In genomic region chr15:83166642-83167041, GRCm38 (mm10) we compare ENCODE assay signal across 9 mouse cellular contexts. TPM values are rescaled to one million over a fixed set of nuclear protein-coding genes. Genes with fewer than 3 reads are reported as not detected.
A peak's percentile ranks its signal among the peaks of the same experiment; 100 is the strongest.
DNase-seq lines count a peak whose midpoint lies in the region; ATAC-seq and TF ChIP-seq lines count a peak whose summit lies in the region.
"Had no signal": no experiment of that assay in that cellular context is flagged by ENCODE, and none has a peak within 500 bp of the region (broad histone marks: within the 10 kb centered on the region; RNA-seq: fewer than 3 reads in every experiment).

No protein-coding gene starts in this region.

- H3K27ac ChIP-seq in cerebellum, adult 2 months (ENCODE audit: insufficient read depth, low read length), result no peak overlapping the region
- peak overlapping the region; percentile 45; the same call in 1 of the 2 replicates for H3K27ac ChIP-seq in heart, embryonic 15.5 days
- H3K27ac ChIP-seq in lung, postnatal 0 days (ENCODE audit: low read length), result peak overlapping the region; percentile 63
- no peak overlapping the region for H3K27ac ChIP-seq in forebrain, embryonic 15.5 days (replicated peaks)
- H3K27ac ChIP-seq: midbrain, embryonic 12.5 days had no signal

- ATAC-seq in heart, embryonic 15.5 days (replicated peaks; ENCODE audit: insufficient number of reproducible peaks, insufficient read depth, low FRiP score, low read depth), result no peak
- ATAC-seq in lung, postnatal 0 days, result peak; percentile 18
- no peak for ATAC-seq in forebrain, embryonic 15.5 days (replicated peaks)

- TF ChIP-seq POLR2A in cerebellum, adult 2 months (IDR thresholded peaks at IDR 0.05; ENCODE audit: borderline replicate concordance, insufficient read depth, low read length), result no peak

- no peak for TF ChIP-seq CTCF in cerebellum, adult 2 months (IDR thresholded peaks at IDR 0.05; ENCODE audit: borderline replicate concordance, insufficient read depth, low read depth, low read length)
- TF ChIP-seq CTCF in lung, postnatal 0 days (IDR thresholded peaks at IDR 0.05), result no peak

- no peak overlapping the region for H3K4me2 ChIP-seq in heart, embryonic 15.5 days
- no peak overlapping the region for H3K4me2 ChIP-seq in lung, postnatal 0 days (replicated peaks; ENCODE audit: low read depth, low read length)
- H3K4me2 ChIP-seq in forebrain, embryonic 15.5 days (replicated peaks), result no peak overlapping the region
- H3K4me2 ChIP-seq: midbrain, embryonic 12.5 days had no signal

- H3K4me1 ChIP-seq in cerebellum, adult 2 months (ENCODE audit: control insufficient read depth, insufficient read depth, low read length), result peaks cover 38% of the 10 kb centered on the region
- H3K4me1 ChIP-seq in heart, embryonic 15.5 days (replicated peaks), result peaks cover 50% of the 10 kb centered on the region
- peaks cover 33% of the 10 kb centered on the region for H3K4me1 ChIP-seq in lung, postnatal 0 days (ENCODE audit: insufficient read depth, low read depth, low read length)
- peaks cover 16% of the 10 kb centered on the region for H3K4me1 ChIP-seq in forebrain, embryonic 15.5 days

- no peak for TF ChIP-seq EP300 in lung, postnatal 0 days (IDR thresholded peaks at IDR 0.05)

- H3K4me3 ChIP-seq in cerebellum, adult 2 months (replicated peaks; ENCODE audit: insufficient read depth, low read depth, low read length), result no peak overlapping the region
- H3K4me3 ChIP-seq in heart, embryonic 15.5 days, result no peak overlapping the region
- H3K4me3 ChIP-seq in lung, postnatal 0 days (ENCODE audit: low read depth, low read length), result no peak overlapping the region
- no peak overlapping the region for H3K4me3 ChIP-seq in forebrain, embryonic 15.5 days
- H3K4me3 ChIP-seq: midbrain, embryonic 12.5 days had no signal

- H3K9ac ChIP-seq in heart, embryonic 15.5 days, result no peak overlapping the region
- no peak overlapping the region for H3K9ac ChIP-seq in lung, postnatal 0 days (replicated peaks; ENCODE audit: low read depth)
- H3K9ac ChIP-seq in forebrain, embryonic 15.5 days (replicated peaks), result no peak overlapping the region
- H3K9ac ChIP-seq: midbrain, embryonic 12.5 days had no signal

- H3K9me3 ChIP-seq in heart, embryonic 15.5 days (replicated peaks), result no peaks in the 10 kb centered on the region
- H3K9me3 ChIP-seq in lung, postnatal 0 days (ENCODE audit: low read length), result no peaks in the 10 kb centered on the region
- no peaks in the 10 kb centered on the region for H3K9me3 ChIP-seq in forebrain, embryonic 15.5 days
- H3K9me3 ChIP-seq: midbrain, embryonic 12.5 days had no signal

- DNase-seq in cerebellum, adult 2 months, result peak; percentile 28 to 41
- no peak for DNase-seq in cerebellum, adult 11 months
- peak; percentile 56 to 61 for DNase-seq in right cerebral cortex, postnatal 10 days (ENCODE audit: low spot score in 2 of 2)
- DNase-seq in right cerebral cortex, adult 2 months (ENCODE audit: low spot score in 2 of 2), result no peak
- DNase-seq in lung, postnatal 0 days (ENCODE audit: low spot score), result peak; percentile 43
- DNase-seq in right cerebral cortex, postnatal 14 days, result no peak

- 59% methylated on average over 3 of the region's 3 CpGs for WGBS in cerebellum, adult 2 months
- WGBS in heart, embryonic 15.5 days, result 66% methylated on average over 3 of the region's 3 CpGs
- 41% methylated on average over 3 of the region's 3 CpGs for WGBS in lung, postnatal 0 days
- 83% methylated on average over 3 of the region's 3 CpGs for WGBS in forebrain, embryonic 15.5 days

- H3K27me3 ChIP-seq in cerebellum, adult 2 months (ENCODE audit: control insufficient read depth, insufficient read depth, low read length), result no peaks in the 10 kb centered on the region
- H3K27me3 ChIP-seq in heart, embryonic 15.5 days, result no peaks in the 10 kb centered on the region
- no peaks in the 10 kb centered on the region for H3K27me3 ChIP-seq in lung, postnatal 0 days (replicated peaks; ENCODE audit: insufficient read depth, low read length)
- H3K27me3 ChIP-seq in forebrain, embryonic 15.5 days, result no peaks in the 10 kb centered on the region
- H3K27me3 ChIP-seq: midbrain, embryonic 12.5 days had no signal

- peaks cover 5% of the 10 kb centered on the region for H3K36me3 ChIP-seq in heart, embryonic 15.5 days
- H3K36me3 ChIP-seq in lung, postnatal 0 days (ENCODE audit: insufficient read depth, low read length), result peaks cover 8% of the 10 kb centered on the region
- no peaks in the 10 kb centered on the region for H3K36me3 ChIP-seq in forebrain, embryonic 15.5 days

RNA-seq across cellular contexts. Expression of gene Cyb5r3, which starts 5.8 kb away (rescaled TPM):
- 63.5 and 68.6 TPM in 2 replicates for polyA plus RNA-seq in cerebellum, adult 2 months (2012; rRNA removed)
- polyA plus RNA-seq in heart, embryonic 15.5 days (2015; fragmentation: Nextera tagmentation; extraction: Ambion mirVana), result 114 and 155 TPM in 2 replicates
- polyA plus RNA-seq in lung, postnatal 0 days (2015; fragmentation: Nextera tagmentation; extraction: Ambion mirVana), result 170 and 183 TPM in 2 replicates
- 85.3 and 92.8 TPM in 2 replicates for polyA plus RNA-seq in forebrain, embryonic 15.5 days (2015; fragmentation: Nextera tagmentation; extraction: Ambion mirVana)

RNA-seq across cellular contexts. Expression of gene Poldip3, which starts 17.5 kb away (rescaled TPM):
- 73.3 and 74.1 TPM in 2 replicates for polyA plus RNA-seq in cerebellum, adult 2 months (2012; rRNA removed)
- polyA plus RNA-seq in heart, embryonic 15.5 days (2015; fragmentation: Nextera tagmentation; extraction: Ambion mirVana), result 59.0 and 83.2 TPM in 2 replicates
- polyA plus RNA-seq in lung, postnatal 0 days (2015; fragmentation: Nextera tagmentation; extraction: Ambion mirVana), result 77.0 and 78.8 TPM in 2 replicates
- 157 and 159 TPM in 2 replicates for polyA plus RNA-seq in forebrain, embryonic 15.5 days (2015; fragmentation: Nextera tagmentation; extraction: Ambion mirVana)

RNA-seq across cellular contexts. Expression of gene Rrp7a, which starts 44.0 kb away (rescaled TPM):
- polyA plus RNA-seq in cerebellum, adult 2 months (2012; rRNA removed), result 109 and 114 TPM in 2 replicates
- polyA plus RNA-seq in heart, embryonic 15.5 days (2015; fragmentation: Nextera tagmentation; extraction: Ambion mirVana), result 35.0 and 42.6 TPM in 2 replicates
- polyA plus RNA-seq in lung, postnatal 0 days (2015; fragmentation: Nextera tagmentation; extraction: Ambion mirVana), result 38.2 and 40.2 TPM in 2 replicates
- 72.4 and 72.9 TPM in 2 replicates for polyA plus RNA-seq in forebrain, embryonic 15.5 days (2015; fragmentation: Nextera tagmentation; extraction: Ambion mirVana)

Comparison
In these comparisons a context has a peak if more than half of its experiments do, and no peak if none do; other contexts are left out.
1. DNase-seq: peak in cerebellum, adult 2 months (2 of 2), right cerebral cortex, postnatal 10 days (2 of 2) and lung, postnatal 0 days (single experiment); none in cerebellum, adult 11 months (single experiment), right cerebral cortex, adult 2 months (0 of 2) and right cerebral cortex, postnatal 14 days (single experiment).
2. H3K27ac ChIP-seq: peak in heart, embryonic 15.5 days (single experiment) and lung, postnatal 0 days (single experiment); none in cerebellum, adult 2 months (single experiment) and forebrain, embryonic 15.5 days (single experiment).